Mouse (Mus musculus): ENCODE measurements around the gene Glod5. TPM values are rescaled to one million over a fixed set of nuclear protein-coding genes. Genes with fewer than 3 reads are reported as not detected.
"Not testable (repeated sequence)": the region's sequence is repeated elsewhere in the genome, so short reads cannot be mapped to it uniquely, and the experiment has no call there.

The Glod5 gene
- total and polyA plus RNA-seq, 2 experiments: not detected

GRCm38 (mm10) chrX:8017142-8017541 lies 1.1 kb downstream of the Glod5 start:
- Histone ChIP-seq H3K4me1 (ENCODE audit: control insufficient read depth, insufficient read depth, low read length) (no peaks in the 10 kb centered on the region), H3K79me2 (ENCODE audit: control insufficient read depth, insufficient read depth, low read length) (no peaks in the 10 kb centered on the region), H3K36me3 (ENCODE audit: control insufficient read depth, insufficient read depth, low read length) (no peaks in the 10 kb centered on the region), H3K9ac (ENCODE audit: low read depth, low read length) (no peak overlapping the region), H3K27me3 (ENCODE audit: control insufficient read depth, insufficient read depth, low read length) (no peaks in the 10 kb centered on the region), H3K27ac (replicated peaks; ENCODE audit: insufficient read depth, low read depth, low read length) (no peak overlapping the region), H3K4me3 (ENCODE audit: insufficient read depth, low read depth, low read length) (no peak overlapping the region)
- peak; percentile 44 for DNase-seq (ENCODE audit: extremely low read depth, low read depth, low spot score)
- 4% methylated on average over 5 of the region's 5 CpGs for WGBS
- TF ChIP-seq CTCF (IDR thresholded peaks at IDR 0.05; ENCODE audit: low read depth, low read length) (peak; percentile 67), POLR2A (IDR thresholded peaks at IDR 0.05; ENCODE audit: extremely low read depth, insufficient read depth, low read length) (no peak)

- H3K9ac ChIP-seq (ENCODE audit: low read depth, low read length); H3K4me1 ChIP-seq (ENCODE audit: control insufficient read depth, insufficient read depth, low read length); H3K36me3 ChIP-seq (ENCODE audit: control insufficient read depth, insufficient read depth, low read length); H3K4me3 ChIP-seq (ENCODE audit: insufficient read depth, low read depth, low read length); H3K79me2 ChIP-seq (ENCODE audit: control insufficient read depth, insufficient read depth, low read length); DNase-seq (ENCODE audit: extremely low read depth, low read depth, low spot score); H3K27ac ChIP-seq (replicated peaks; ENCODE audit: insufficient read depth, low read depth, low read length); H3K27me3 ChIP-seq (ENCODE audit: control insufficient read depth, insufficient read depth, low read length): not testable (repeated sequence)
- 62% methylated on average over 7 of the region's 7 CpGs for WGBS
These were observed 2.6 kb downstream of the Glod5 start for GRCm38 (mm10) chrX:8015675-8016074.

GRCm38 (mm10) chrX:8013569-8014314 lies 4.5 kb downstream of the Glod5 start:
- WGBS: 37% methylated on average over 6 of the region's 8 CpGs
- Histone ChIP-seq H3K4me3 (ENCODE audit: insufficient read depth, low read depth, low read length) (no peak overlapping the region), H3K9ac (ENCODE audit: low read depth, low read length) (no peak overlapping the region), H3K27me3 (ENCODE audit: control insufficient read depth, insufficient read depth, low read length) (no peaks in the 10 kb centered on the region), H3K36me3 (ENCODE audit: control insufficient read depth, insufficient read depth, low read length) (no peaks in the 10 kb centered on the region), H3K79me2 (ENCODE audit: control insufficient read depth, insufficient read depth, low read length) (no peaks in the 10 kb centered on the region), H3K27ac (replicated peaks; ENCODE audit: insufficient read depth, low read depth, low read length) (no peak overlapping the region), H3K4me1 (ENCODE audit: control insufficient read depth, insufficient read depth, low read length) (no peaks in the 10 kb centered on the region)
- peak; percentile 58 for DNase-seq (ENCODE audit: extremely low read depth, low read depth, low spot score)
- no peak for TF ChIP-seq CTCF (IDR thresholded peaks at IDR 0.05; ENCODE audit: low read depth, low read length)
- no peak for TF ChIP-seq POLR2A (IDR thresholded peaks at IDR 0.05; ENCODE audit: extremely low read depth, insufficient read depth, low read length)

- Histone ChIP-seq H3K27ac (replicated peaks; ENCODE audit: insufficient read depth, low read depth, low read length) (no peak overlapping the region), H3K79me2 (ENCODE audit: control insufficient read depth, insufficient read depth, low read length) (no peaks in the 10 kb centered on the region), H3K4me1 (ENCODE audit: control insufficient read depth, insufficient read depth, low read length) (no peaks in the 10 kb centered on the region), H3K36me3 (ENCODE audit: control insufficient read depth, insufficient read depth, low read length) (no peaks in the 10 kb centered on the region), H3K4me3 (ENCODE audit: insufficient read depth, low read depth, low read length) (no peak overlapping the region), H3K9ac (ENCODE audit: low read depth, low read length) (no peak overlapping the region), H3K27me3 (ENCODE audit: control insufficient read depth, insufficient read depth, low read length) (no peaks in the 10 kb centered on the region)
- DNase-seq (ENCODE audit: extremely low read depth, low read depth, low spot score): no peak
- 15% methylated on average over 2 of the region's 2 CpGs for WGBS
- no peak for TF ChIP-seq CTCF (IDR thresholded peaks at IDR 0.05; ENCODE audit: low read depth, low read length)
- TF ChIP-seq POLR2A (IDR thresholded peaks at IDR 0.05; ENCODE audit: extremely low read depth, insufficient read depth, low read length): no peak
These were observed 5.1 kb downstream of the Glod5 start for GRCm38 (mm10) chrX:8013157-8013556.

- 94% methylated on average over 4 of the region's 4 CpGs for WGBS
- H3K9ac ChIP-seq (ENCODE audit: low read depth, low read length): not testable (repeated sequence)
These were observed 8.9 kb downstream of the Glod5 start for GRCm38 (mm10) chrX:8009356-8009755.

GRCm38 (mm10) chrX:8008543-8008942 lies 9.7 kb downstream of the Glod5 start:
- no peaks in the 10 kb centered on the region for H3K36me3 ChIP-seq (ENCODE audit: control insufficient read depth, insufficient read depth, low read length)
- H3K79me2 ChIP-seq (ENCODE audit: control insufficient read depth, insufficient read depth, low read length): no peaks in the 10 kb centered on the region
- no peaks in the 10 kb centered on the region for H3K27me3 ChIP-seq (ENCODE audit: control insufficient read depth, insufficient read depth, low read length)
- no peaks in the 10 kb centered on the region for H3K4me1 ChIP-seq (ENCODE audit: control insufficient read depth, insufficient read depth, low read length)
- no peak for DNase-seq (ENCODE audit: extremely low read depth, low read depth, low spot score)
- no peak overlapping the region for H3K27ac ChIP-seq (replicated peaks; ENCODE audit: insufficient read depth, low read depth, low read length)
- H3K4me3 ChIP-seq (ENCODE audit: insufficient read depth, low read depth, low read length): no peak overlapping the region
- TF ChIP-seq POLR2A (IDR thresholded peaks at IDR 0.05; ENCODE audit: extremely low read depth, insufficient read depth, low read length) (no peak), CTCF (IDR thresholded peaks at IDR 0.05; ENCODE audit: low read depth, low read length) (no peak)
- no peak overlapping the region for H3K9ac ChIP-seq (ENCODE audit: low read depth, low read length)
- 79% methylated on average over 5 of the region's 5 CpGs for WGBS

More at GRCm38 (mm10) chrX:8009356-8009755, 8.9 kb downstream of the Glod5 start:
- H3K27me3 ChIP-seq (ENCODE audit: control insufficient read depth, insufficient read depth, low read length); H3K79me2 ChIP-seq (ENCODE audit: control insufficient read depth, insufficient read depth, low read length); H3K36me3 ChIP-seq (ENCODE audit: control insufficient read depth, insufficient read depth, low read length); H3K27ac ChIP-seq (replicated peaks; ENCODE audit: insufficient read depth, low read depth, low read length); H3K4me1 ChIP-seq (ENCODE audit: control insufficient read depth, insufficient read depth, low read length); DNase-seq (ENCODE audit: extremely low read depth, low read depth, low spot score); H3K4me3 ChIP-seq (ENCODE audit: insufficient read depth, low read depth, low read length): not testable (repeated sequence)

Data from liver, adult 2 months (tissue).